Mouse (Mus musculus) E14TG2a.4 (cell line): ENCODE measurements around the gene Oxct2a.
"Not testable (repeated sequence)": the region's sequence is repeated elsewhere in the genome, so short reads cannot be mapped to it uniquely, and the experiment has no call there.

Experiments used
- H3K27me3 ChIP-seq: 2 replicates; pipeline ENCODE4 v1.6.1; 2014; ENCODE audit warnings: low read length, control low read depth; ENCODE audit not compliant: insufficient read depth
- H3K36me3 ChIP-seq: 2 replicates; pipeline ENCODE4 v1.6.1; 2014; ENCODE audit warnings: low read length, control low read depth; ENCODE audit not compliant: insufficient read depth
- H3K4me1 ChIP-seq: replicated peaks from 2 replicates; pipeline ENCODE4 v1.6.1; 2014; ENCODE audit warnings: low read depth, low read length, control low read depth
- H3K4me3 ChIP-seq: replicated peaks from 2 replicates; pipeline ENCODE4 v1.5.1; 2014; ENCODE audit warnings: mild to moderate bottlenecking, low read length
- H3K9me3 ChIP-seq: 2 replicates; pipeline ENCODE4 v1.6.1; 2014; ENCODE audit warnings: low read length, control low read depth
- CTCF ChIP-seq: conservative IDR thresholded peaks from 2 replicates; pipeline ENCODE4 v1.5.1; 2014; ENCODE audit warnings: low read length
- NANOG ChIP-seq: IDR thresholded peaks from 2 replicates; pipeline ENCODE4 v1.6.1; 2014; ENCODE audit warnings: borderline replicate concordance, low read length, mixed read lengths
- POU5F1 ChIP-seq: IDR thresholded peaks from 2 replicates; pipeline ENCODE4 v1.6.1; 2014; ENCODE audit warnings: low read length, borderline replicate concordance

The Oxct2a gene

DNA sequence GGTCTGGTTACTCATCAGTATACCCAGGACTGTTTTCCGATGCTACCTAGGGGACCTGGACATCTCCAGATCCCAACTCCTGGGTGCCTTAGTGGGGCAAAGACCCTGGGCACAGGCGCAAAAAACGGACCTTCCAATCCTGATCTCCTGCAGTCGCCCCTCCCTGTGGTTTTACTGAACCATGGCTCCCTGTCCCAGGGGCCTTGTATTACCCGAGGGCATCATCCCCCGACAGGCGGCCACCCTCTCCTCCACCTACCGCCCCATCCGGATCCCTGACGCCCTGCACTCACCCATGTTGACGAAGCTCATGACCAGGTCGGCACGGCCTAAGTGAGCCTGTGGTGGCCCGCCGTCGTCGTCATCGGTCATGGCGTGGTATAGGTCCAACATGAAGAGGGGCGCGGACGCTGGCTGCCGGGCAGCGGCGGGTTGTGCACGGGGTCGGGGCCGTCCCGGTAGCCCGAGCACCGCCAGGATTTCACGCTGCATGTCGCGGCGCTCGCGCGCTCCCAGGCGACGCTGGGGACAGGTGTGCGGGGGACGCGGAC, 18.7 kb upstream of the Oxct2a start:
- Histone ChIP-seq H3K36me3 (no peaks in the 10 kb centered on the region), H3K9me3 (no peaks in the 10 kb centered on the region), H3K27me3 (peaks cover 28% of the 10 kb centered on the region), H3K4me1 (peaks cover 37% of the 10 kb centered on the region), H3K4me3 (peak overlapping the region; percentile 94)
- TF ChIP-seq CTCF (no peak), POU5F1 (no peak), NANOG (no peak)

GRCm38 (mm10) chr4:123340232-123340631, 16.8 kb upstream of the Oxct2a start:
- peaks cover 50% of the 10 kb centered on the region for H3K4me1 ChIP-seq
- peak overlapping the region; percentile 24 for H3K4me3 ChIP-seq
- H3K9me3 ChIP-seq, result no peaks in the 10 kb centered on the region
- TF ChIP-seq POU5F1 (no peak), NANOG (no peak), CTCF (no peak)
- H3K27me3 ChIP-seq, result peaks cover 28% of the 10 kb centered on the region
- H3K36me3 ChIP-seq, result no peaks in the 10 kb centered on the region

GRCm38 (mm10) chr4:123337693-123338092, 14.3 kb upstream of the Oxct2a start:
- peaks cover 8% of the 10 kb centered on the region; the same call in 1 of the 2 replicates for H3K9me3 ChIP-seq
- H3K4me3 ChIP-seq, result no peak overlapping the region
- H3K4me1 ChIP-seq, result peaks cover 44% of the 10 kb centered on the region
- no peaks in the 10 kb centered on the region for H3K36me3 ChIP-seq
- no peak for TF ChIP-seq NANOG
- no peak for TF ChIP-seq CTCF
- TF ChIP-seq POU5F1, result no peak
- peaks cover 28% of the 10 kb centered on the region for H3K27me3 ChIP-seq

DNA sequence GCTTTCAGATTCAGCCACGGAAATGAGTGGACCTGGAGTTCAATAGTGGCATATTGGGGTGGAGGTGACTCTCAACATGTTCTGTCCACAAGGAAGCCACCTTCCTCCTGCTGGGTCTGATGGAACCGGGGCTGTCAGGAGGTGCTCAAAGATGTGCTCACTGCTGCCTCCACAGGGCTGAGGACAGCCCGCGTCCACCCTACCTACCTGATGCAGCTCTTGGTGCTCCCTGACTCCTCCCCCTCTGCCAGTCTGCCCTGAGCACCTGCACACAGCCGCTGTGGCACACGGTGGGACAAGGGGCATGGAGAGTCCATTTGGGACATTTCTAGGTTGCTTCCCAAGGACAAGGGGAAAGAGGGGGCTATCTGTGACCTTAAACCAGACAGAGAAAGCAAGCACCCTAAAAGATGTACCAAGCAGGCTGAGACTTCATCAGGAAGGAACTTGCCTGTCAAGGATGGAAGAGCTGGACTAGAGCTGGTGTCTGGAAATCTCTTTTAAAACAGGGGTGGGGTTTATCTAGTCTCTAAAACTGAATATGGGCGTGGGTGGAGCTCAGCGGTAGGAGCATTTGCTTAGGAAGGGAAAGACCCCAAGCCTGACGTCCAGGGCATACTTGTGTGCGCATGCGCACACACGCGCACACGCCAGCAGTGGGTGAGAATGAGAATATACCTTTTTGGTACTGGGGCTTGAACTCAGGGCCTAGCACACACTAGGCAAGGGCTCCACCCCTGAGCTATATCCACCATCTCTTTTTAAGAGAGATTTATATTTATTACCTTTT, 12.6 kb upstream of the Oxct2a start:
- H3K36me3 ChIP-seq, result no peaks in the 10 kb centered on the region
- H3K4me3 ChIP-seq, result no peak overlapping the region
- peaks cover 13% of the 10 kb centered on the region for H3K27me3 ChIP-seq
- TF ChIP-seq NANOG (no peak), CTCF (0 out of 2 replicates have a peak, but pooled peaks have one; percentile 9), POU5F1 (no peak)
- peaks cover 9% of the 10 kb centered on the region; the same call in 1 of the 2 replicates for H3K9me3 ChIP-seq
- peaks cover 46% of the 10 kb centered on the region for H3K4me1 ChIP-seq

DNA sequence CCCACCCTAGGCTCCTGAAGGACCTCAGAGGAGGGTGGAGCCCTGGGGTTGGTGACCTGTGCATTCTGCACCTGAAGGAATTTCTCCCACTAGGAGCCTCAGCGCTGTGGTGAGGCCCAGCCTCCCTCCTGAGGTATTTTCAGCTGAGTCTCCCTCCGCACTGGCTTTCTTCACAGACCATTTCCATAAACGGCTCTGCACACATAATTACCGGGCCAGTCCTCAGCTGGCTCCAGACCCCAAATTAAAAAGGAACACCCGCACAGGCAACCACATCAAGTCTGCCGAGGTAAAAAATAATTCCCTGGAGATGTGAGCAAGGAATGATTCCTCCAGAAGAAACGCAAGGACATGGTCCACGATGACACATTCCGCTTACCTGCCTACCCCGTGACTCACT, 11.8 kb upstream of the Oxct2a start:
- peaks cover 46% of the 10 kb centered on the region for H3K4me1 ChIP-seq
- H3K4me3 ChIP-seq, H3K36me3 ChIP-seq, H3K27me3 ChIP-seq, H3K9me3 ChIP-seq: not testable (repeated sequence)

- Histone ChIP-seq H3K36me3 (no peaks in the 10 kb centered on the region), H3K9me3 (peaks cover 9% of the 10 kb centered on the region; the same call in 1 of the 2 replicates), H3K27me3 (0 out of 2 replicates have a peak, but pooled peaks cover 6% of the 10 kb centered on the region), H3K4me3 (no peak overlapping the region), H3K4me1 (peaks cover 53% of the 10 kb centered on the region)
- TF ChIP-seq CTCF (no peak), POU5F1 (no peak), NANOG (no peak)
Observed at GRCm38 (mm10) chr4:123334177-123334576, 10.7 kb upstream of the Oxct2a start.

DNA sequence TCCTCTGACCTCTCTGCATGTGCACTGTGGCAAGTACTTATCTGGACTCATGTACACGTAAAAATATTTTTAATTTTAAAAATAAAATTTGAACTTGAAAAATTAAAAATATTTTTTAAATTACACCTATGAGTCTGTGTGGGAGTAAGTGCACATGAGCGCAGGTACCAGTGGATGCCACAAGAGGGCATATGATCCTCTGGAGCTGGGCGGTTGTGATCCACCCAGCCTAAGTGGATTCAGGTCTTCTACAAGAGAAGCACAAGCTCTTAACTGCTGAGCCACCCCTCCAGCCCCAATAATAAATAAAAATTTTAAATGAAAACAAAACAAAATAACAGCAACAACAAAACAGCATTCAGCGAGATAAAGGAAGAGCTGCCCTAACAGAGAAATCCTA, 9.7 kb upstream of the Oxct2a start:
- Histone ChIP-seq H3K4me3 (no peak overlapping the region), H3K27me3 (no peaks in the 10 kb centered on the region), H3K36me3 (no peaks in the 10 kb centered on the region), H3K9me3 (peaks cover 9% of the 10 kb centered on the region; the same call in 1 of the 2 replicates), H3K4me1 (peaks cover 62% of the 10 kb centered on the region)
- peak; percentile 50 for TF ChIP-seq CTCF
- no peak for TF ChIP-seq POU5F1
- TF ChIP-seq NANOG, result no peak

DNA sequence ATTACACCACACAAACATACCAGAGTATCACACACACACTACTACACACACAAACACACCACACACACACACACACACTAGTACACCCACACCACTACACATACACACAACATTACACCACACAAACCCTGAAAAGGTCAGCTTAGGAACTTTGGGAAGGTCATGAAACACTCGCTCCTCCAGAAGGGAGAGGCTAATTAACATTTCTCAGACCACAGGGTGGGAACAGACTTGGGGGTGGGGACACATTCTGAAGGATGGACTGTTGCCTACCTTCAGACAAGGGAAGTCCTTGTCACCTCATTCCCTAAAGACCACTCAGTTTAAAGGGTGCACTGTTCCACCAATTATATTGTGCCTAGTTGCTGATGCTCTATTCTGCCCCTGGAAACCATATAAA, 8.5 kb upstream of the Oxct2a start:
- H3K9me3 ChIP-seq, H3K27me3 ChIP-seq, H3K36me3 ChIP-seq, H3K4me3 ChIP-seq: not testable (repeated sequence)
- H3K4me1 ChIP-seq, result peaks cover 60% of the 10 kb centered on the region

GRCm38 (mm10) chr4:123331326-123331725, 7.9 kb upstream of the Oxct2a start:
- H3K27me3 ChIP-seq, result no peaks in the 10 kb centered on the region; the same call in 1 of the 2 replicates
- peaks cover 57% of the 10 kb centered on the region for H3K4me1 ChIP-seq
- H3K4me3 ChIP-seq, result no peak overlapping the region
- peaks cover 9% of the 10 kb centered on the region; the same call in 1 of the 2 replicates for H3K9me3 ChIP-seq
- TF ChIP-seq CTCF (no peak), NANOG (no peak), POU5F1 (no peak)
- no peaks in the 10 kb centered on the region for H3K36me3 ChIP-seq
